Mouse (Mus musculus) ES-Bruce4 (cell line): Measurements from ENCODE around the gene Prmt3.

Experiments used
- CTCF ChIP-seq: IDR thresholded peaks from one replicate; pipeline ENCODE4 v1.8.1; 2011; ENCODE audit warnings: low read depth, low read length
- POLR2A ChIP-seq: IDR thresholded peaks from one replicate; pipeline ENCODE4 v1.8.1; 2011; ENCODE audit warnings: low read length; ENCODE audit not compliant: insufficient read depth

DNA sequence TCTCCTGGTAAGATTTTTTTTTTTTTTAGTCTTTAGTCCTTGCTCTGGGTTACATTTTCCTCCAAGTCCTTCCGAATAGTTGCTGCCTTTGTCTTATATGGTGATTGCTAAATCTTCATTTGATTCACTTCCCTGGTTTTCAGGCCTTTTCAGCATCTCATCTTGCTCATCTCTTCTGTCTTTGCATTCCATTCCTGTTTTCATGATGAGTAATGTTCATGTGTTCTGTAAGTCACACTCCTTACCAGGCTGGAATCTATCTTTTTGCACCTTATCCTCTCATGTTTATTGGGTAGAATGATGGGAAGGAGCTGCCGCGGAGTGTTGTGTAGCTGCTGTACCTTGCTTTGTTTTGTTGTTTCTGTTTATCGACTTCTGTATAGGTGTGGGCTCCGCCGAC, 31.0 kb downstream of the Prmt3 start:
- TF ChIP-seq CTCF (no peak), POLR2A (no peak)
